Mouse (Mus musculus) stomach, postnatal 0 days (tissue): ENCODE measurements around the gene Icmt. TPM values are rescaled to one million over a fixed set of nuclear protein-coding genes. Genes with fewer than 3 reads are reported as not detected.

ENCODE experiments used
- ATAC-seq: fragments of 200-750 bp; cut with Nextera tagmentation; 2 replicates; pipeline ENCODE4 v1.8.0; 2017; ENCODE audit not compliant: low FRiP score, low TSS enrichment
- DNase-seq: peaks from one replicate; pipeline ENCODE4 v3.0.0-alpha.2; 2016; ENCODE audit warnings: low spot score
- H3K27ac ChIP-seq: fragments of 300-500 bp; sonication (generic); replicated peaks from 2 replicates; pipeline ENCODE4 v1.5.1; 2014; ENCODE audit warnings: mild to moderate bottlenecking, control low read depth
- H3K27me3 ChIP-seq: fragments of 300-500 bp; sonication (generic); 2 replicates; pipeline ENCODE4 v1.6.1; 2014; ENCODE audit warnings: low read length; ENCODE audit not compliant: control insufficient read depth, insufficient read depth
- H3K36me3 ChIP-seq: fragments of 300-500 bp; sonication (generic); 2 replicates; pipeline ENCODE4 v1.6.1; 2014; ENCODE audit warnings: low read length, mixed read lengths; ENCODE audit not compliant: control insufficient read depth, insufficient read depth
- H3K4me1 ChIP-seq: fragments of 300-500 bp; sonication (generic); replicated peaks from 2 replicates; pipeline ENCODE4 v1.6.1; 2014; ENCODE audit warnings: antibody characterized with exemption; ENCODE audit not compliant: control insufficient read depth, insufficient read depth
- H3K4me2 ChIP-seq: fragments of 300-500 bp; sonication (generic); replicated peaks from 2 replicates; pipeline ENCODE4 v1.6.1; 2014; ENCODE audit warnings: low read depth, mild to moderate bottlenecking, control low read depth, moderate library complexity
- H3K4me3 ChIP-seq: fragments of 300-500 bp; sonication (generic); 2 replicates; pipeline ENCODE4 v1.5.1; 2014; ENCODE audit warnings: low read depth, low read length, control low read depth
- H3K9ac ChIP-seq: fragments of 300-500 bp; sonication (generic); 2 replicates; pipeline ENCODE4 v1.6.1; 2014; ENCODE audit warnings: mild to moderate bottlenecking, low read length, control low read depth, mixed read lengths
- H3K9me3 ChIP-seq: fragments of 300-500 bp; sonication (generic); 2 replicates; pipeline ENCODE4 v1.6.1; 2016; ENCODE audit warnings: low read length; ENCODE audit not compliant: control insufficient read depth
- EP300 ChIP-seq: optimal IDR thresholded peaks from 2 replicates; pipeline ENCODE3; 2016; ENCODE audit warnings: antibody characterized with exemption
- WGBS: fragments of 180-500 bp; shearing (Covaris S2); extraction: QIAGEN DNeasy Blood & Tissue Kit; methylation state at CpG from one replicate; pipeline ENCODE4 v1.1.7; 2014; 5-methylcytosine and 5-hydroxymethylcytosine counted together
- polyA plus RNA-seq: library from polyadenylated mRNA; unstranded; fragments of >200 nt; fragmentation: Nextera tagmentation; extraction: Ambion mirVana; gene quantifications from 2 replicates; pipeline ENCODE4 v1.2.1, GENCODE M21; 2015

Icmt gene
- polyA plus RNA-seq, 1 experiment from 2014 or later, result 10.2 TPM

DNA sequence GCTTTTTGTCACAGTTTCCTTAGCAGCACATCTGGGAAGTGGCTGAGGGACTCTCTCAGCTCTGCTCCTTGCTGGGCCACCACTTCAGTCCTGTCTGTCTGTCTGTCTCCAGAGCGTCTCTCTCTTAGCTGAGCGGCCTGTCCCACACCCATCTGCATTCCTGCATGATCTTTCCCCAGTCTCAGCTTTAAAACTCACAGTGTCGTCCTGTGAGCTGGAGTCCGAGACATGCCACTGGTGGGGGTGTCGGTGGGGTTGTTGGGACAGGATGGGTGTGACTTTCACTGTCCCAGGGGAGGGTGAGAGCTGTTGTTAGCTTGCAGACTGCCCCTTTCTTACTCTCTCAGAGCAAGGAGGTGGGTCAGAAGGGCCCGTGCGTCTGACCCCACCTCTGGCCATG lies 58.6 kb downstream of the Icmt start:
- H3K4me1 ChIP-seq, result no peaks in the 10 kb centered on the region
- no peaks in the 10 kb centered on the region for H3K27me3 ChIP-seq
- no peak overlapping the region for H3K4me2 ChIP-seq
- DNase-seq (no peak), ATAC-seq (no peak)
- H3K36me3 ChIP-seq, result no peaks in the 10 kb centered on the region
- no peak overlapping the region for H3K27ac ChIP-seq
- no peak overlapping the region for H3K4me3 ChIP-seq
- no peak for TF ChIP-seq EP300
- H3K9ac ChIP-seq, result no peak overlapping the region
- WGBS, result 72% methylated on average over 7 of the region's 7 CpGs
- no peaks in the 10 kb centered on the region for H3K9me3 ChIP-seq

Other genes starting within 250 kb of the Icmt start
- 6.4 and 7.5 TPM in 2 replicates for gene Plekhg5, start 224.7 kb upstream of the Icmt start, polyA plus RNA-seq
- 0.49 and 0.96 TPM in 2 replicates for gene Tnfrsf25, start 181.3 kb upstream of the Icmt start, polyA plus RNA-seq
- gene Espn, start 144.9 kb upstream of the Icmt start, polyA plus RNA-seq, result 13.8 and 14.4 TPM in 2 replicates
- gene Hes2, start 138.4 kb upstream of the Icmt start, polyA plus RNA-seq, result 0.52 and 0.87 TPM in 2 replicates
- 51.7 and 55.0 TPM in 2 replicates for gene Acot7, start 119.1 kb upstream of the Icmt start, polyA plus RNA-seq
- 6.9 and 8.4 TPM in 2 replicates for gene Gpr153, start 23.0 kb upstream of the Icmt start, polyA plus RNA-seq
- not detected in 2 replicates for gene Hes3, start 5.6 kb upstream of the Icmt start, polyA plus RNA-seq
- 0.40 and 0.46 TPM in 2 replicates for gene Rnf207, start 21.8 kb downstream of the Icmt start, polyA plus RNA-seq
- gene Rpl22, start 28.5 kb downstream of the Icmt start, polyA plus RNA-seq, result 351 and 372 TPM in 2 replicates
- 1.3 and 1.9 TPM in 2 replicates for gene Chd5, start 41.4 kb downstream of the Icmt start, polyA plus RNA-seq
- 0.48 and 0.58 TPM in 2 replicates for gene Nphp4, start 179.5 kb downstream of the Icmt start, polyA plus RNA-seq
- 1.2 and 1.3 TPM in 2 replicates for gene Kcnab2, start 180.6 kb downstream of the Icmt start, polyA plus RNA-seq